Mouse (Mus musculus) frontal cortex, adult (tissue): ENCODE measurements at regions not wholly inside any gene's neighbourhood (a gene's known extent, or its start where the extent isn't known, plus 50 kb on each side); places are given as distances from the start of the nearest gene placed in this dataset.

Source experiments
- ATAC-seq: cut with Nextera tagmentation; 2 replicates; pipeline ENCODE4 v1.9.2; 2017; ENCODE audit warnings: mild to moderate bottlenecking, moderate library complexity, mixed read lengths; ENCODE audit not compliant: low TSS enrichment

GRCm38 (mm10) chr12:106128944-106129724, 119.1 kb downstream of the Vrk1 start:
- no peak for ATAC-seq

GRCm38 (mm10) chr12:106130071-106130676, 120.1 kb downstream of the Vrk1 start:
- ATAC-seq: peak; percentile 23; the same call in 1 of the 2 replicates

- ATAC-seq: no peak
Measured at GRCm38 (mm10) chr12:106132715-106133114, 122.7 kb downstream of the Vrk1 start.

GRCm38 (mm10) chr12:106138466-106138865, 128.4 kb downstream of the Vrk1 start:
- ATAC-seq: no peak

GRCm38 (mm10) chr12:106139491-106139890, 129.5 kb downstream of the Vrk1 start:
- no peak for ATAC-seq

- no peak for ATAC-seq
Measured at GRCm38 (mm10) chr12:106139927-106140326, 129.9 kb downstream of the Vrk1 start.

GRCm38 (mm10) chr12:106140671-106141070, 130.6 kb downstream of the Vrk1 start:
- no peak for ATAC-seq

- no peak for ATAC-seq
Measured at GRCm38 (mm10) chr12:106143548-106143947, 133.5 kb downstream of the Vrk1 start.

GRCm38 (mm10) chr12:106156837-106157236, 146.8 kb downstream of the Vrk1 start:
- ATAC-seq: peak; percentile 73

- peak; percentile 63 for ATAC-seq
Measured at GRCm38 (mm10) chr12:106157827-106158226, 147.8 kb downstream of the Vrk1 start.

- peak; percentile 39; the same call in 1 of the 2 replicates for ATAC-seq
Measured at GRCm38 (mm10) chr12:106158620-106159019, 148.6 kb downstream of the Vrk1 start.

- ATAC-seq: no peak
Measured at GRCm38 (mm10) chr12:106171301-106171700, 161.3 kb downstream of the Vrk1 start.

- ATAC-seq: no peak
Measured at GRCm38 (mm10) chr12:106173211-106173610, 163.2 kb downstream of the Vrk1 start.

- ATAC-seq: peak; percentile 72
Measured at GRCm38 (mm10) chr12:106174070-106174980, 164.3 kb downstream of the Vrk1 start.

- peak; percentile 25; the same call in 1 of the 2 replicates for ATAC-seq
Measured at GRCm38 (mm10) chr12:106174981-106175700, 165.1 kb downstream of the Vrk1 start.

GRCm38 (mm10) chr12:106177302-106177701, 167.3 kb downstream of the Vrk1 start:
- no peak for ATAC-seq

GRCm38 (mm10) chr12:106177861-106178260, 167.8 kb downstream of the Vrk1 start:
- no peak for ATAC-seq

- ATAC-seq: no peak
Measured at GRCm38 (mm10) chr12:106178688-106179205, 168.7 kb downstream of the Vrk1 start.

GRCm38 (mm10) chr12:106182923-106183322, 172.9 kb downstream of the Vrk1 start:
- ATAC-seq: no peak

- ATAC-seq: no peak
Measured at GRCm38 (mm10) chr12:106183973-106184372, 173.9 kb downstream of the Vrk1 start.

GRCm38 (mm10) chr12:106185398-106186077, 175.5 kb downstream of the Vrk1 start:
- ATAC-seq: peak; percentile 83
